Mouse (Mus musculus) heart, postnatal 36 days (tissue): ENCODE measurements around the gene Tenm4. TPM values are rescaled to one million over a fixed set of nuclear protein-coding genes. Genes with fewer than 3 reads are reported as not detected.

ENCODE experiments used
- DNase-seq, 2 experiments: peaks; one replicate each; pipeline ENCODE4 v3.0.0; 2021 to 2022
- intact Hi-C: fragments of 180-260 bp; cut with DNase I; formaldehyde crosslinking; loops from one replicate; pipeline ENCODE4 v1.15.1; 2025
- total RNA-seq, 2 experiments: library from RNA; stranded (reverse); gene quantifications; 2 replicates each; pipeline ENCODE4 v1.2.3; 2021

The Tenm4 gene
- total RNA-seq, 2 experiments from 2014 or later = 0.36 to 0.81 TPM

- intact Hi-C loops = no loop called here
- DNase-seq = no peak
These were observed 286.8 kb downstream of the Tenm4 start for GRCm38 (mm10) chr7:96457891-96458290.

- no peak for DNase-seq
- intact Hi-C loops = no loop called here
These were observed 287.9 kb downstream of the Tenm4 start for GRCm38 (mm10) chr7:96458992-96459391.

GRCm38 (mm10) chr7:96466761-96467160 lies 295.7 kb downstream of the Tenm4 start:
- intact Hi-C loops = no loop called here
- no peak for DNase-seq

GRCm38 (mm10) chr7:96470821-96471220 lies 299.8 kb downstream of the Tenm4 start:
- no peak for DNase-seq
- intact Hi-C loops = no loop called here

GRCm38 (mm10) chr7:96474560-96475089 lies 303.6 kb downstream of the Tenm4 start:
- intact Hi-C loops = no loop called here
- DNase-seq = no peak

DNA sequence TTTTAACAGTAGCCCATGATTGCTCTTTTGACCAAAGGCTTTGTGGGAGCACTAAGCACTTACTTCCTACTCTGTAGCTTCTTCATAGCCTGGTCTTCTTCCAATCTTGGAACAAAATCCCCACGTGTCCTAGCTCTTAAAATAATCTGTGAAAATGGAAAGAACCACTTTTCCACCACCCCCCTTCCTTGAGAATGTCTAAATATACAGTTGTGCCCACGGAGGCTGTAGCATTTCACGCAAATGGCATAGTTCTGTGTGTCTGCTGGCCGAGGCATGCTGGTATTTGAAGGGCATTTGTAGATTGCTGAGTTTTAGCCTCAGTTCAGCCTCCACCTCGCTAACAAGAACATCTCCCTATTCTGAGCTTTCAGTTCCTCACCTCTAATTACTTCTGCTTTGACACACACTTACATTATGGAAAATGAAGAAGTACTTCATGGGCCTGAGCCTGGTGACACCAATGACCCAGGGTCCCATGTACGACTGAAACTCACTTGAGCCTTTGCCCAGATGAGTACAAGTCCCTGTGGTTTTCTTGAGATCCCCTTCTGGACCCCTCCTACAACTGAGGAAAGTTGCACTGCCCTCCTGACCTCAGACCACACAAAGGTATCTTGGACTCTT lies 306.1 kb downstream of the Tenm4 start:
- no peak for DNase-seq
- intact Hi-C loops = no loop called here

DNA sequence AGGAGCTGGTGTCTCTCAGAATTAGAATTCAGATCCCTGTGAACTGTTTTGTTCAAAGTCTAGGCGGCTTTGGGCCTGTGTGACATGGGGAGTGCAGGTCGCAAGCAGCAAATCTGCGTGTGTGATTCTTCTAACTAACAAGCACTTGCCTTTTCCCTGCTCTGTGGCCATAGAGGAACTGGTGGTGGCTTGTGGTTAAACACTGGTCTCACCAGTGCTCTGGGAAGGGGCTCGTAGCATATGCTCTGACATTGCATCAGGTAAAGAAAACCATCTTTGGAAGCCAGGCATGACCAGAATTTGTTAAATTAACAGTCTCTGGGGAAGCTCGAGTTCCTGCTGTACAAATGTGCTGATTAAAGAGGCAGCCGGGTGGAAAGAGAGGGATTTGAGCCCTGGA lies 308.1 kb downstream of the Tenm4 start:
- no peak for DNase-seq
- intact Hi-C loops = no loop called here

GRCm38 (mm10) chr7:96480351-96480983 lies 309.4 kb downstream of the Tenm4 start:
- intact Hi-C loops = no loop called here

DNA sequence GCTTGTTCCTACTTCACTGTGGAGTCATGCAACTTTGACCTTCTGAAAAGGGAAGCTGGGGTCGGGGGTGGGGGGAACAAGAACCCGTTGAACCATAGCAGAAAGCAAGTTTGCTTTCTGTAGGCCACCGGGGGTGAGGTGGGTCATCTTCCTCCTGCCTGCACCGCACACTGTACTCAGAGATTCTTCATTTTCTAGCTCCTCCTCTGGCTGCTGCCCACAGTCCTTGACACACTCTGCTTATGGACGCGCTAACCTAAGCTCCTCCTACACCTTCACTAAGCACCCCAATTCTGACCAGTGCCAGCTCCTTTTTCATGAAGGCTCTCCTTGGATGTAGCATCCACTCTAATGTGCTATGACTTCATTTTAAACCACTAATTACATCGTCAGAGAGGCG lies 311.9 kb downstream of the Tenm4 start:
- intact Hi-C loops = no loop called here

More at GRCm38 (mm10) chr7:96480351-96480983, 309.4 kb downstream of the Tenm4 start:
- no peak for DNase-seq

GRCm38 (mm10) chr7:96484006-96484581 lies 313.0 kb downstream of the Tenm4 start:
- intact Hi-C loops = no loop called here
- DNase-seq = no peak

More for the DNA sequence above, 311.9 kb downstream of the Tenm4 start:
- DNase-seq = no peak

DNA sequence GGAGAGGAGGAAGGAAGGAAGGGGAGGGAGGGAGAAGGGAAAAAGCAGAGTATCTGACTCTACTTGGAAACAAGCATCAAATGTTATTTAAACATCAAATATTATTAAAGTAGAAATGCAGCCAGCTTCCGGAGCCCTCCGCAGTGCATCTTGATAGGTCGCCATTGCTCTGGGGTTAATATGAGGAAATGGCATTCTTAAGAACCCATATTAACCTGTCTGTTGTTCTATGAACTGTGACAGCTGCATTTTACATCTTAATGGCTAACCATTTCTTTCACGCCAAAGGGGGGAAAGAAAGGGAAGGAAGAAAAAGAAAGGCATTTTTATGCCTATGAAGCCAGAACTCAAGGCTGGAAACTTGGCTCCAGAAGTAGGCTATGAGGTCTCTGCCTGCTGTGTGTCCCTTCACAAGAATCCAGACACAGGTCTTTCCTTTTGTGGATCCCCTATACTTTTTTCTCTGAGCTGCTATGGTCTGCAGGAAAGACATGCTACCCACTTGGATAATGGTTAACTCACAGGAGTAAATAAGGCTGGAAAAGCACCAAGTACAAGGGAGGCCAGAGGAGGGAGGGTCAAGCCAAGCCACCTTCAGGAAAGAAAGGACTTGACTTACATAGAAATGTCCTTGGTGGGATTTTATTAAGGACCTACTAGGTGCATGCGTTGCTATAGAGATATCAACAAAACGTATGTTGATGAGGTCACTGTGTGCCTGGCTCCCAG lies 318.5 kb downstream of the Tenm4 start:
- no peak for DNase-seq
- intact Hi-C loops = no loop called here

GRCm38 (mm10) chr7:96491896-96492295 lies 320.9 kb downstream of the Tenm4 start:
- DNase-seq = no peak
- intact Hi-C loops = no loop called here

- DNase-seq = no peak
- intact Hi-C loops = no loop called here
These were observed 321.6 kb downstream of the Tenm4 start for GRCm38 (mm10) chr7:96492696-96493095.

- intact Hi-C loops = no loop called here
- DNase-seq = no peak
These were observed 323.0 kb downstream of the Tenm4 start for GRCm38 (mm10) chr7:96494057-96494456.

- no peak for DNase-seq
- intact Hi-C loops = no loop called here
These were observed 329.1 kb downstream of the Tenm4 start for GRCm38 (mm10) chr7:96500108-96500507.

DNA sequence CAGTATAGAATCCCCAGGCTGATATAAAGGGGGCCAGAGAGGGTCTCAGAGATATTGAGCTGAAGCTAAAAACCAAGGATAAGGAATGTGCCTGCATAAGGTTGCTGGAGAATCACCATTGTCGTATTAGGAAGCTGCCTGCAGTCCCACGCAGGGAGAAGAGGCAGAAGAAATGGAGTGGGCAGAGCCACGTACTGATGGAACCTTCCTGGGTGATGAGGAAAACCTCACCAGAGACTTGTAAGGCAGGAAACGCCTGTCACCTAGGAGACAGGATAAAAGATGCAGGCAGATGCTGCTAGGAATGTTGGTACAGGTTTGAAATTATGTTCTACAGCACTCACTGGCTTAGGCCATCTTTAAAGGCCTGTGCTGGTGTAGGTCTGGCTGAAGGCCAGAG lies 329.8 kb downstream of the Tenm4 start:
- no peak for DNase-seq
- intact Hi-C loops = no loop called here

DNA sequence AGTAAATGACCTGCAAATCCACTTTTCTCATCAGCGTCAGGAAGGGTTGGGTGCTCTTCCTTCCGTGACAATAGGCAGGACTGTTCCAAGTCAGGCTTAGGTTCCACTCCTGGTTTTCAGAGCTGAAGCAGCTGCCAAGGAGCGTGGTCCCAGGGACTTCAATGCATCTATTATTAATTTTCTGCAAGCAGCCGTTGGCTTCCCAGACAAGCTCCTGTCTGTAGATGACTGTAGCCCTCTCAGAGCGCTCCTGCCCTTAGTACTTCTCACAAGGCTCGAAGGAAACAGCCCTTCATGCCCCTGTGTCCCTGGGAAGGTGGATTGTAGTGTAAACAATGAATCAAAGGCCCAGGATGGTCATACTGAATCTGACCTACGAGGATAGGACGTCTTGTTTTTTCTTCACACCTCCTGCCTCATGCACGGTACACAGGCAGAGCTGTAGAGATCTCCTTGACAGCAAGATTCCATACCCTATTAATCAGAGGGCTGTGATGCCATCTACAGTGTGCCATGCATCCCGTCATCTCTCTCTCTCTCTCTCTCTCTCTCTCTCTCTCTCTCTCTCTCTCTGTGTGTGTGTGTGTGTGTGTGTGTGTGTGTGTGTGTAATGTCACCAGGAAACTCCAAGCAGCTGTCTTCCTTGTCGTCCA lies 331.4 kb downstream of the Tenm4 start:
- DNase-seq = no peak
- intact Hi-C loops = no loop called here

DNA sequence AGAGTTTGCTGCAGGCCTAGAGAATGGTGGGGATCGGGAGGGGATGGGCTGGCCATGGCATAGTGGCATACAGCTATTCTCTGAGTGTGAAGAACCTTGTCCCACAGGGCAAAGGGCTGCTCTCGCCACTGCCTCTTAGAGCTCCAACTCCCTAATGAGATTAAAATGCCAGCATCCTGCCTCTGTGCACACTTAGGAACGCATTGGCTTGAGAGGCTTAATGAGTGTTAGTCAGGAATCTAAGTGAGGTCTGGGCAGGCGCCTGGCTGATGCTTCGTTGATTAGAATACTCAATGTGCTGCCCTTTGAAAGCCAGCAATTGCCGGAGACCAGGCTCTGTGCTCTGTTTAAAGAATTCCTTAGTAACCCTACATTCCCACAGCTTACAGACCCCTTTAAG lies 334.5 kb downstream of the Tenm4 start:
- DNase-seq = no peak
- intact Hi-C loops = no loop called here

- no peak for DNase-seq
- intact Hi-C loops = no loop called here
These were observed 336.0 kb downstream of the Tenm4 start for GRCm38 (mm10) chr7:96507046-96507445.

DNA sequence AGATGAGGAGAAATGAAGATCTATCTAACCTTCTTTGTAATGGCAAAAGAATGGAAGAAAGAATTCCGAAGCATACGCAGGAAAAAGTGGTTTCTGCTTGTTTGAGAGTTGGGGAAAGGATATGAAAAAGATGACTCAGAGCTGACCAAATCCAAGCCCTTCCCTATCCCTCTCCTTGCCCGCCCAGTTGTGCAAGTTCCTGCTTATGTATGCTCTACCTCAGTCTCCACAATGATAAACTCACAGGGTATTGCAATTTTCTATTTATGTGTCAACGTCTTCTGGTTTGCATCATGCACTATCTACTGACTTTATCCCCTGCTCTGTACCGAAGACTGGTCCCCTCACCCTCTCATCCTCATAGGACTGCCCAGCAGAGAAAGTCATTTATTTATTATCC lies 339.4 kb downstream of the Tenm4 start:
- DNase-seq = no peak
- intact Hi-C loops = no loop called here
